Mouse (Mus musculus) splenic B cell, adult 2 months (primary cell): Measurements from ENCODE around the gene Psmd8.

Source experiments
- DNase-seq: peaks from one replicate; pipeline ENCODE4 v3.0.0-alpha.2; 2011; ENCODE audit warnings: low read depth, low spot score
- H3K27me3 ChIP-seq: 2 replicates; pipeline ENCODE4 v1.6.1; 2012; ENCODE audit warnings: mild to moderate bottlenecking, low read length, moderate library complexity, mixed read lengths; ENCODE audit not compliant: control insufficient read depth, poor library complexity, insufficient read depth, severe bottlenecking
- H3K36me3 ChIP-seq: 2 replicates; pipeline ENCODE4 v1.6.1; 2012; ENCODE audit warnings: mild to moderate bottlenecking, low read length, moderate library complexity, mixed read lengths; ENCODE audit not compliant: control insufficient read depth, poor library complexity, insufficient read depth, severe bottlenecking

The Psmd8 gene

GRCm38 (mm10) chr7:29128725-29129124, 51.8 kb downstream of the Psmd8 start:
- H3K27me3 ChIP-seq = no peaks in the 10 kb centered on the region
- peak; percentile 58 for DNase-seq
- H3K36me3 ChIP-seq = no peaks in the 10 kb centered on the region

- Histone ChIP-seq H3K36me3 (no peaks in the 10 kb centered on the region), H3K27me3 (no peaks in the 10 kb centered on the region)
- DNase-seq = peak; percentile 87
Measured at GRCm38 (mm10) chr7:29126173-29126915, 54.2 kb downstream of the Psmd8 start.

- H3K27me3 ChIP-seq = no peaks in the 10 kb centered on the region
- H3K36me3 ChIP-seq = no peaks in the 10 kb centered on the region
- DNase-seq = peak; percentile 47
Measured at GRCm38 (mm10) chr7:29124970-29125369, 55.5 kb downstream of the Psmd8 start, which contains the start of gene Ryr1. TSS of gene Ryr1 (minus strand) at chr7:29125179.
